ENCODE assay signal across 8 mouse cellular contexts in the genomic region with DNA sequence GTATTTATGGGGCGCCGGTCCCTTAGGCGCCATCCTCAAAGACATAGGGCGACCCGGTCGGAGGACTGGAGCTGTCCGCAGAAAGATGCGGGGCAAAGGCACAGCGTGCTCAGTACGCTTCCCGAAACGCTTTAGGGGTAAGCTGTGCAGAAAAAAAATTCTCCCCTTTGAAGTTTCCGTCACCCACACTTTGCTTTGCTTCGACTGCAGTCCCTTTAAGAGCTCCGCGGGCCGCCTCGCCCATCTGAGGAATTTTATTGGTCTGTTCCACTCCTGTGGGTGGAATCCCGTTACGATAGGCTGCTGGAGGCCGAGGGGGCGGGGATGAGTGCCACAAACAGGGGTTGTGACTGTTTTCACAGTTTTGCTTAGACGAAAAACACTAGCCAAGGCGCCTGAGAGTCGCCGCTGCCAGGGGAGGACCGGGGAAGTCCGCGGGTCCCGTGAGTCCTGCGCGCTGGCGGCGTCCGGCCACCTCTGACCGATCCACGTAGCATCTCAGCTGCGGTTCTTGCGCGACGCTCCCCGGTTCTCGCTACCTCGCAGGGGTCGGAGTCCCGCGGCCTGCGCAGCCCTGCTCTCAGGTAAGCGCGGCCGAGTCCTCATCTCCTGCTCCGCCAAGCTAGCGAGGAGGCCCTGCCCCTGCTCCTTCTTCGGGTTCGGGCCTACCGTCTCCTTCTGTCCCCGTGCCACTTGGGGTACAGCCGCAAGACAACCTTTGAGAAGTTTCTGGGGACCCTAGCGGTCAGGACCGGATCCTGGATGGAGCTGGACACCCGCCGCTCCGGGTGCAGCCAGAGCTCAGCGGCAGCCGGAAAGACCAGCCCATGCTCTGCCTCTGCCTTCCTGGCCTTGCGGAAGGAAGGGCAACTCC. TPM values are rescaled to one million over a fixed set of nuclear protein-coding genes. Genes with fewer than 3 reads are reported as not detected.
A peak's percentile ranks its signal among the peaks of the same experiment; 100 is the strongest.
DNase-seq lines count a peak whose midpoint lies in the region; ATAC-seq and TF ChIP-seq lines count a peak whose summit lies in the region.

TSS of gene Tpra1 (plus strand) at position 305 of the 874 bp plus-strand sequence.

- peak; percentile 75 for ATAC-seq in erythroblast, adult 5-6 weeks (replicated peaks; ENCODE audit: low FRiP score, poor library complexity, severe bottlenecking)
- ATAC-seq in heart, embryonic 11.5 days (replicated peaks; ENCODE audit: insufficient number of reproducible peaks, low FRiP score, low TSS enrichment) = peak; percentile 86
- ATAC-seq in kidney, embryonic 16.5 days (ENCODE audit: low FRiP score, low TSS enrichment) = peak; percentile 89

- peak within 1 kb of the TSS; percentile 83 for H3K27ac ChIP-seq in heart, embryonic 11.5 days (ENCODE audit: low read depth, low read length)
- H3K27ac ChIP-seq in kidney, embryonic 16.5 days (ENCODE audit: low read length) = peak within 1 kb of the TSS; percentile 94
- peak within 1 kb of the TSS; percentile 78 for H3K27ac ChIP-seq in liver, adult 2 months (replicated peaks; ENCODE audit: insufficient read depth, low read depth, low read length)

- peak within 1 kb of the TSS; percentile 93 for H3ac ChIP-seq in myocyte (ENCODE audit: control insufficient read depth, insufficient read length)

- H3K4me2 ChIP-seq in heart, embryonic 11.5 days = peak within 1 kb of the TSS; percentile 80
- H3K4me2 ChIP-seq in kidney, embryonic 16.5 days (replicated peaks; ENCODE audit: low read depth, low read length) = peak within 1 kb of the TSS; percentile 95
- peak within 1 kb of the TSS; percentile 98 for H3K4me2 ChIP-seq in myocyte (ENCODE audit: low read depth)

- H3K9me3 ChIP-seq in heart, embryonic 11.5 days (replicated peaks; ENCODE audit: control insufficient read depth, low read length) = no peaks in the 10 kb centered on the region
- no peaks in the 10 kb centered on the region for H3K9me3 ChIP-seq in kidney, embryonic 16.5 days (ENCODE audit: low read length)

- H3K4me1 ChIP-seq in heart, embryonic 11.5 days (ENCODE audit: control insufficient read depth, insufficient read depth, low read length) = peaks cover 36% of the 10 kb centered on the region
- peaks cover 47% of the 10 kb centered on the region for H3K4me1 ChIP-seq in kidney, embryonic 16.5 days (ENCODE audit: insufficient read depth, low read length)
- H3K4me1 ChIP-seq in liver, adult 2 months (ENCODE audit: control insufficient read depth, insufficient read depth, low read length) = peaks cover 34% of the 10 kb centered on the region

- H3K4me3 ChIP-seq in heart, embryonic 11.5 days (ENCODE audit: low read depth, low read length) = peak within 1 kb of the TSS; percentile 64
- H3K4me3 ChIP-seq in kidney, embryonic 16.5 days (ENCODE audit: low read length) = peak within 1 kb of the TSS; percentile 81
- peak within 1 kb of the TSS; percentile 79 for H3K4me3 ChIP-seq in liver, adult 2 months (ENCODE audit: insufficient read depth, low read depth, low read length)
- peak within 1 kb of the TSS; percentile 51 for H3K4me3 ChIP-seq in myocyte

- DNase-seq in B cell, adult 2 months = peak; percentile 90 to 93
- peak; percentile 99 for DNase-seq in brain, adult 2 months (ENCODE audit: low read depth, low spot score)
- DNase-seq in liver, adult 2 months (ENCODE audit: extremely low read depth, low read depth, low spot score) = peak; percentile 93
- DNase-seq in splenic B cell, adult 2 months (ENCODE audit: low read depth, low spot score) = peak; percentile 95

- peaks cover 9% of the 10 kb centered on the region; the same call in 1 of the 2 replicates for H3K79me2 ChIP-seq in liver, adult 2 months (ENCODE audit: control insufficient read depth, insufficient read depth, low read length)
- peaks cover 6% of the 10 kb centered on the region for H3K79me2 ChIP-seq in myocyte (ENCODE audit: control insufficient read depth, insufficient read depth)

- peak within 1 kb of the TSS; percentile 83 for H3K9ac ChIP-seq in heart, embryonic 11.5 days (ENCODE audit: low read depth, low read length)
- peak within 1 kb of the TSS; percentile 90 for H3K9ac ChIP-seq in kidney, embryonic 16.5 days (replicated peaks; ENCODE audit: low read length)
- H3K9ac ChIP-seq in liver, adult 2 months (ENCODE audit: low read depth, low read length) = peak within 1 kb of the TSS; percentile 85

- H3K27me3 ChIP-seq in heart, embryonic 11.5 days (ENCODE audit: control insufficient read depth, insufficient read depth, low read length) = no peaks in the 10 kb centered on the region
- no peaks in the 10 kb centered on the region for H3K27me3 ChIP-seq in kidney, embryonic 16.5 days (ENCODE audit: insufficient read depth, low read length)
- no peaks in the 10 kb centered on the region for H3K27me3 ChIP-seq in liver, adult 2 months (ENCODE audit: control insufficient read depth, insufficient read depth, low read length)
- H3K27me3 ChIP-seq in myocyte (ENCODE audit: control insufficient read depth, insufficient read depth, insufficient read length) = no peaks in the 10 kb centered on the region
- no peaks in the 10 kb centered on the region for H3K27me3 ChIP-seq in splenic B cell, adult 2 months (ENCODE audit: control insufficient read depth, insufficient read depth, low read length, poor library complexity, severe bottlenecking)

- no peaks in the 10 kb centered on the region for H3K36me3 ChIP-seq in heart, embryonic 11.5 days (ENCODE audit: control insufficient read depth, insufficient read depth, low read length)
- H3K36me3 ChIP-seq in kidney, embryonic 16.5 days (ENCODE audit: insufficient read depth, low read length) = no peaks in the 10 kb centered on the region
- no peaks in the 10 kb centered on the region for H3K36me3 ChIP-seq in liver, adult 2 months (ENCODE audit: control insufficient read depth, insufficient read depth, low read length)
- no peaks in the 10 kb centered on the region for H3K36me3 ChIP-seq in myocyte (ENCODE audit: control insufficient read depth, insufficient read depth)
- no peaks in the 10 kb centered on the region for H3K36me3 ChIP-seq in splenic B cell, adult 2 months (ENCODE audit: control insufficient read depth, insufficient read depth, low read length, poor library complexity, severe bottlenecking)

- WGBS in heart, embryonic 11.5 days (ENCODE audit: insufficient replicate concordance) = under 1% methylated on average over 64 of the region's 66 CpGs
- under 1% methylated on average over 66 of the region's 66 CpGs for WGBS in kidney, embryonic 16.5 days
- WGBS in liver, adult 2 months = under 1% methylated on average over 66 of the region's 66 CpGs

- TF ChIP-seq POLR2A in liver, adult 2 months (IDR thresholded peaks at IDR 0.05; ENCODE audit: extremely low read depth, insufficient read depth, low read length) = peak; percentile 49
- TF ChIP-seq POLR2A in myocyte (IDR thresholded peaks at IDR 0.05; ENCODE audit: insufficient read length, low read depth) = peak; percentile 60

- 0 out of 2 replicates have a peak, but pooled peaks have one; percentile 19 for TF ChIP-seq CTCF in liver, adult 2 months (IDR thresholded peaks at IDR 0.05; ENCODE audit: low read depth, low read length)

TF ChIP-seq in myocyte, 11 proteins besides CTCF, POLR2A, EP300 and RAD21:
- TF ChIP-seq TCF12 (IDR thresholded peaks at IDR 0.05; ENCODE audit: insufficient read depth, poor library complexity, severe bottlenecking) (no peak), POLR2AphosphoS2 (IDR thresholded peaks at IDR 0.05; ENCODE audit: insufficient read length, low read depth) (peak; percentile 49)
TF ChIP-seq in myocyte: peak in this region for 1.

RNA-seq across cellular contexts. Expression of gene Tpra1, which starts in this region (rescaled TPM):
- 112 and 136 TPM in 2 replicates for total RNA-seq in erythroblast, adult 5-6 weeks (2015; ENCODE audit: low replicate concordance)
- total RNA-seq in erythroblast, adult 5-6 weeks (2017; ENCODE audit: low replicate concordance) = 210 and 272 TPM in 2 replicates
- polyA plus RNA-seq in heart, embryonic 11.5 days (2014; fragmentation: Nextera tagmentation; extraction: Ambion mirVana) = 40.1 and 41.8 TPM in 2 replicates
- polyA plus RNA-seq in kidney, embryonic 16.5 days (2015; fragmentation: Nextera tagmentation; extraction: Ambion mirVana) = 95.5 and 98.8 TPM in 2 replicates
- total RNA-seq in liver, adult 2 months (2014; rRNA removed) = 15.8 and 18.3 TPM in 2 replicates
- 60.2 and 76.3 TPM in 2 replicates for polyA plus RNA-seq in liver, adult 2 months (2012; rRNA removed)
- polyA plus RNA-seq in myocyte (2012; fragmentation: generic; extraction: Trizol) = 27.3 TPM

Comparison
In these comparisons a context has a peak if more than half of its experiments do, and no peak if none do; other contexts are left out.
1. Peak in every context shown above with its lines: DNase-seq, ATAC-seq, H3K4me3 ChIP-seq and H3K27ac ChIP-seq.